Mouse (Mus musculus): ENCODE measurements at regions not wholly inside any gene's neighbourhood (a gene's known extent, or its start where the extent isn't known, plus 50 kb on each side); places are given as distances from the start of the nearest gene placed in this dataset.
A peak's percentile ranks its signal among the peaks of the same experiment; 100 is the strongest.

DNA sequence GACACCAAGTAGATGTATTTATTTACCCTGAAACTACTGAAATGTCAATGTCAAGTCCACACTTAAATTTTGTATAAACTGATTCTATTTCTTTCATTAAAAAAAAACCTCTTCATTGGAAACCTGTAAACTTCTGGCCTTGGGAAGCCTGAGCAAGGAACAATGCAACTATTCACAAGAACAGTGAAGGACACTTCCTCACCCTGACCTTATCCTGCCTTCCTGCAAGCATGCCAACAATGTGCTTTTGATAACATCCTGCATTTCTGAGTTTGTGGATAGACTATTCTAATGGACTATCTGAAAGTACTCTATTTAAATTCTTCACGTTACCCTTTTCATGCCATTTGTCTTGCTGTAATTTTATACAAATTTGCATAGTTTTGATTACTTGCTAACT is 53.1 kb upstream of the Nabp1 start:
- no peak for DNase-seq

DNA sequence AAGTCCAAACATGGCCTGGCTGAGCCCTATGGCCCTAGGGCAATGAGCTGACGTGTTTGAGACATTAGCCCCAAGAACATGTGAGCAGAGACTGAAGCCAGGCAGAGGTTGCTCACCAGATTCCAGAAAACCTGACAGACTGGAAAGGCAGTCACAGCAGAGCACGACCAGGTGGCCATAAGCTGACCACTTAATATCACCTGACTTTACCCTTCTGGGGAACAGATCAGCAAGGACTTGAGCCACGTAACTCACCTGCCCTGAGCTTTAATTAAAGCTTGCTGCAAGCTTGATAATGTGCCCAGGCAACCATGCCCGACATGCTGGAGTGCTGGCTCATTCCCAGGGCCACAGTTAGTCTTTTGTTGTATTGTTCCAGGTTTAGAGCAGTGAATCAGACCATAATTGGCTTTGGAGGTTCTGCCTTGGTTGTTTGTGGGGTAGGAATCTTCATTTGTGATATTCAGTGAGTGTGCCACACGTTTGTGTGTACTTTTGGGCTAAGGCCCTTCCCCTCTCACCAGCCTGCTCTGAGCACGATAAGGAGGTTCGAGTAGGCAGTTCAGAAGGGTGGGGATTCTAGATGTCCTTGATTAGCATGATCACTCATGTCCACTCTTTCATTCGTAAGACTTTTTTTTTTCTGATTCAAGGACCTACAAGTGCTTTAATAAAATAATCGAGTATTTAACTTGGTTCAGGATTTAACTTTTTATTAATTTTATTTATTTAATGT is 52.1 kb upstream of the Nabp1 start:
- DNase-seq, result peak; percentile 60 to 86

DNA sequence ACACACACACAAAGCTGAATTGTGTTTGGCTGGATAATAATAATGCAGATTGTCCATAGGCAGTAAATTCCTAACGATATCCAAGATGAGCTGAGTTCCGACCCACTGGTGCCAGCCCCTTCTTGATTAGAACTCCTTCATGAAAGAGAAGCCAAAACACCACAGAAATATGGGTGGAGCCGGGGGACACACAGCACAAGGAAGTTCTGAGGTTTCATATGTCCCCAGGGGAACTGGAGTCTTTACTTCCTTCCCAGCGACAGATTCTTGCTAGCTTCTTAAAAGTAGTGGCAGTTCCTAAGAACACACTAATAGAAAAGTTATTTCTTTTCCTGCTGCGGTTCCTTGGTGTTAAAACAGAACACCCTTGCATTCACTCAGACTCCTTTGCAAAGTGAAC is 51.4 kb upstream of the Nabp1 start:
- DNase-seq, result no peak

DNA sequence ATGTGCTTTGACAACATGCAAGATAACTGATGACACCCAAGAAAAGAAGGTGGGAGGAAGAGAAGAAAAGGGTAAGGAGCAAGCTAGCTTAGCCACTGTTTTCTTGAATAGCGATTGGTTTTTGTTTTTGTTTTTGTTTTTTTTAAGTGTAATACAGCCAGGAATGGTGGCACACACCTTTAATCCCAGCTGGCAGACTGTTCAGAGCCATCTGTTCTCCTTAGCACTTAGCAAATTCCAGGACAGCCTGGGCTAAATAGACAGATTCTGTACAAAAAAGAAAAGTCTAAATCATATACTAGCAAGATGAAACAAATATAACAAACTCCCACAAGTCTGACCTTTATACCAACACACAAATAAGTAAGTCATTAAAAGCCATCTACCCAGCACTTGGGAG is 50.4 kb upstream of the Nabp1 start:
- no peak for DNase-seq
